Mouse (Mus musculus): ENCODE measurements at regions not wholly inside any gene's neighbourhood (a gene's known extent, or its start where the extent isn't known, plus 50 kb on each side); places are given as distances from the start of the nearest gene placed in this dataset.

GRCm38 (mm10) chr11:18596996-18597395, 421.8 kb downstream of the Meis1 start:
- TF ChIP-seq CTCF (IDR thresholded peaks at IDR 0.05; ENCODE audit: extremely low read depth, insufficient read length, insufficient replicate concordance, low read depth, low read length) = no peak
- TF ChIP-seq POLR2A (IDR thresholded peaks at IDR 0.05; ENCODE audit: low read depth, low read length) = no peak
